Mouse (Mus musculus): Measurements from ENCODE around the gene Umod. TPM values are rescaled to one million over a fixed set of nuclear protein-coding genes. Genes with fewer than 3 reads are reported as not detected.

Gene Umod
- total and polyA plus RNA-seq, 3 experiments = not detected

DNA sequence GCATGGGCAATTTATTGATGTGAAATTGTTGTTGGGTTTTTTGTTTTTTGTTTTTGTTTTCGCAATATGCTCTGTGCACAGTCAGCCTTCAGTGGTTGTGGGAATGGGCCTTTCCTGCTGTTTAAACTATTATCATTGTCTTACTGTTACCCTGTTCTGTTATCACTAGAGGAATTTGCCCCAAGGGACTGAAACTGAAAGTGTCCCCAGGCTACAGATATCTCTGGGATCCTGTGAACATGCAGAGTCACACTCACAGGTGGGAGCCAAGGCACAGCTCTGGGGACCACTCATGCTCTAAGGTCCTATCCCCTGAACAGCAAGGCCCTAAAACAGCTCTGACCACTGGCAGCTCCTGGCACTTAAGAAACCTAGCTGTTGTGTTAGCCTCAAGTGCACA is 48.1 kb upstream of the Umod start:
- no peaks in the 10 kb centered on the region for H3K4me1 ChIP-seq (ENCODE audit: control insufficient read depth in 1 of 2, insufficient read depth in 2 of 2, low read length in 2 of 2)
- H3K36me3 ChIP-seq (ENCODE audit: control insufficient read depth in 1 of 2, insufficient read depth in 2 of 2, low read length in 2 of 2) = no peaks in the 10 kb centered on the region
- no peak overlapping the region for H3K4me3 ChIP-seq (ENCODE audit: control insufficient read depth in 1 of 2, insufficient read depth in 1 of 2, low read depth in 2 of 2, low read length in 2 of 2)
- no peaks in the 10 kb centered on the region for H3K9me3 ChIP-seq (replicated peaks; ENCODE audit: insufficient read depth, low read length)
- no peak overlapping the region for H3K9ac ChIP-seq (ENCODE audit: control insufficient read depth, low read depth, low read length, poor library complexity, severe bottlenecking)
- H3K79me2 ChIP-seq (ENCODE audit: control insufficient read depth, insufficient read depth, low read length, poor library complexity) = no peaks in the 10 kb centered on the region
- no peak for DNase-seq (ENCODE audit: low read depth, low spot score)
- H3K27me3 ChIP-seq (ENCODE audit: control insufficient read depth in 1 of 2, insufficient read depth in 2 of 2, low read length in 2 of 2) = no peaks in the 10 kb centered on the region
- TF ChIP-seq KAT2A (conservative IDR thresholded peaks at IDR 0.05; ENCODE audit: low read depth, low read length) = no peak
- TF ChIP-seq NRF1 (IDR thresholded peaks at IDR 0.05; ENCODE audit: insufficient read depth, low read depth, low read length, poor library complexity, severe bottlenecking) = no peak
- TF ChIP-seq ZMIZ1 (IDR thresholded peaks at IDR 0.05; ENCODE audit: low read depth, low read length) = no peak
- no peak for TF ChIP-seq MYB (IDR thresholded peaks at IDR 0.05; ENCODE audit: low read depth, low read length)
- TF ChIP-seq BHLHE40 (IDR thresholded peaks at IDR 0.05; ENCODE audit: borderline replicate concordance, low read depth, low read length) = no peak
- TF ChIP-seq POLR2AphosphoS5 (IDR thresholded peaks at IDR 0.05; ENCODE audit: borderline replicate concordance, low read depth, low read length) = no peak
- TF ChIP-seq GATA1 (IDR thresholded peaks at IDR 0.05; ENCODE audit: low read depth, low read length) = no peak
- TF ChIP-seq POLR2AphosphoS2 (IDR thresholded peaks at IDR 0.05; ENCODE audit: low read length) = no peak
- TF ChIP-seq CHD1 (IDR thresholded peaks at IDR 0.05; ENCODE audit: low read depth, low read length) = no peak
- no peak for TF ChIP-seq JUND (IDR thresholded peaks at IDR 0.05; ENCODE audit: low read depth, low read length)
- no peak for TF ChIP-seq ZKSCAN1 (IDR thresholded peaks at IDR 0.05; ENCODE audit: low read depth, low read length)
- no peak for TF ChIP-seq ZC3H11A (IDR thresholded peaks at IDR 0.05; ENCODE audit: low read depth, low read length)
- no peak overlapping the region for H3K27ac ChIP-seq (ENCODE audit: control insufficient read depth, low read depth, low read length)

DNA sequence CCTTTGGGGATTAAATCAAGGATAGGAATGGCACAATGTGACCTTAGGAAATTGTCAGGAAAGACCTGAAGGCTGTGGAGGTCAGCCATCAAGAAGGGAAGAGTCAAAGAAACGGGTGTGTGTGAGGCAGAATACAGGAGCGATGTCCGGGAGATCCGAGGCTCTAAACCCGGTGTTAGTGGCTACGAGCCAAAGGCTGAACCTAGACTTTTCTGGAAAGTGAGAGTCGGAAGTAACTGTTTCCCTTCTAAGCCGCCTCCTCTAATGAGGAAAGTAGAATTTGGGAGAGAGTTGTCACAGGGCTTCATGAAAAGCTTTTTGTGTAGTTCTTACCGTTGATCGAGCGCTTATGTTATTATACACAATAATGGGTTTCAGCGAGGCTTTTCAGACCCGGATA is 47.4 kb upstream of the Umod start:
- no peaks in the 10 kb centered on the region for H3K27me3 ChIP-seq (ENCODE audit: control insufficient read depth in 1 of 2, insufficient read depth in 2 of 2, low read length in 2 of 2)
- H3K9me3 ChIP-seq (replicated peaks; ENCODE audit: insufficient read depth, low read length) = no peaks in the 10 kb centered on the region
- no peak overlapping the region for H3K4me3 ChIP-seq (ENCODE audit: control insufficient read depth in 1 of 2, insufficient read depth in 1 of 2, low read depth in 2 of 2, low read length in 2 of 2)
- no peaks in the 10 kb centered on the region for H3K4me1 ChIP-seq (ENCODE audit: control insufficient read depth in 1 of 2, insufficient read depth in 2 of 2, low read length in 2 of 2)
- H3K79me2 ChIP-seq (ENCODE audit: control insufficient read depth, insufficient read depth, low read length, poor library complexity) = no peaks in the 10 kb centered on the region
- DNase-seq (ENCODE audit: low read depth, low spot score) = no peak
- no peaks in the 10 kb centered on the region for H3K36me3 ChIP-seq (ENCODE audit: control insufficient read depth in 1 of 2, insufficient read depth in 2 of 2, low read length in 2 of 2)
- no peak overlapping the region for H3K27ac ChIP-seq (ENCODE audit: control insufficient read depth, low read depth, low read length)
- TF ChIP-seq EP300 (IDR thresholded peaks at IDR 0.05; ENCODE audit: low read depth in 1 of 2, low read length in 2 of 2) = no peak
- TF ChIP-seq JUND (IDR thresholded peaks at IDR 0.05; ENCODE audit: low read depth, low read length) = no peak
- TF ChIP-seq TCF12 (IDR thresholded peaks at IDR 0.05; ENCODE audit: low read depth, low read length) = no peak
- TF ChIP-seq SMC3 (IDR thresholded peaks at IDR 0.05; ENCODE audit: low read depth, low read length) = no peak
- H3K9ac ChIP-seq (ENCODE audit: control insufficient read depth, low read depth, low read length, poor library complexity, severe bottlenecking) = no peak overlapping the region

GRCm38 (mm10) chr7:119525881-119526281 is 46.8 kb upstream of the Umod start:
- Histone ChIP-seq H3K36me3 (ENCODE audit: control insufficient read depth in 1 of 2, insufficient read depth in 2 of 2, low read length in 2 of 2) (no peaks in the 10 kb centered on the region), H3K9me3 (replicated peaks; ENCODE audit: insufficient read depth, low read length) (no peaks in the 10 kb centered on the region)
- DNase-seq (ENCODE audit: low read depth, low spot score) = no peak

More at GRCm38 (mm10) chr7:119525881-119526281, 46.8 kb upstream of the Umod start:
- no peak overlapping the region for H3K4me3 ChIP-seq (ENCODE audit: control insufficient read depth in 1 of 2, insufficient read depth in 1 of 2, low read depth in 2 of 2, low read length in 2 of 2)
- no peaks in the 10 kb centered on the region for H3K27me3 ChIP-seq (ENCODE audit: control insufficient read depth in 1 of 2, insufficient read depth in 2 of 2, low read length in 2 of 2)
- no peak overlapping the region for H3K9ac ChIP-seq (ENCODE audit: control insufficient read depth, low read depth, low read length, poor library complexity, severe bottlenecking)
- TF ChIP-seq MAFK (IDR thresholded peaks at IDR 0.05; ENCODE audit: borderline replicate concordance, low read depth, low read length) (no peak), MAZ (IDR thresholded peaks at IDR 0.05; ENCODE audit: low read depth, low read length) (no peak), POLR2AphosphoS2 (IDR thresholded peaks at IDR 0.05; ENCODE audit: low read length) (no peak), MYB (IDR thresholded peaks at IDR 0.05; ENCODE audit: low read depth, low read length) (no peak), USF2 (IDR thresholded peaks at IDR 0.05; ENCODE audit: borderline replicate concordance in 1 of 2, insufficient read depth in 1 of 2, low read depth in 1 of 2, low read length in 2 of 2) (no peak), TCF12 (IDR thresholded peaks at IDR 0.05; ENCODE audit: low read depth, low read length) (no peak), JUND (IDR thresholded peaks at IDR 0.05; ENCODE audit: low read depth, low read length) (no peak), E2F4 (IDR thresholded peaks at IDR 0.05; ENCODE audit: borderline replicate concordance, low read depth, low read length) (no peak)
- H3K27ac ChIP-seq (ENCODE audit: control insufficient read depth, low read depth, low read length) = no peak overlapping the region
- H3K79me2 ChIP-seq (ENCODE audit: control insufficient read depth, insufficient read depth, low read length, poor library complexity) = no peaks in the 10 kb centered on the region
- H3K4me1 ChIP-seq (ENCODE audit: control insufficient read depth in 1 of 2, insufficient read depth in 2 of 2, low read length in 2 of 2) = no peaks in the 10 kb centered on the region
